Mouse (Mus musculus): ENCODE data around the gene Adgrv1. TPM values are rescaled to one million over a fixed set of nuclear protein-coding genes. Genes with fewer than 3 reads are reported as not detected.

Gene Adgrv1
- polyA plus RNA-seq (2014; fragmentation: Nextera tagmentation; extraction: Ambion mirVana): 4.0 and 4.6 TPM in 2 replicates

- Histone ChIP-seq H3K9ac (ENCODE audit: low read depth, low read length) (no peak within 1 kb of the TSS), H3K9me3 (ENCODE audit: control insufficient read depth, low read length) (no peaks in the 10 kb centered on the region), H3K27ac (ENCODE audit: low read depth, low read length) (no peak within 1 kb of the TSS), H3K4me2 (replicated peaks; ENCODE audit: low read depth, low read length) (peak within 1 kb of the TSS; percentile 74), H3K4me3 (ENCODE audit: low read length) (peak within 1 kb of the TSS; percentile 48), H3K27me3 (ENCODE audit: control insufficient read depth, insufficient read depth, low read length) (peaks cover 6% of the 10 kb centered on the region; the same call in 1 of the 2 replicates), H3K36me3 (ENCODE audit: control insufficient read depth, insufficient read depth, low read length) (no peaks in the 10 kb centered on the region), H3K4me1 (ENCODE audit: control insufficient read depth, insufficient read depth, low read length) (no peaks in the 10 kb centered on the region)
- 2% methylated on average over 42 of the region's 42 CpGs for WGBS
- ATAC-seq (ENCODE audit: low FRiP score, low TSS enrichment): peak; percentile 100
Measured at GRCm38 (mm10) chr13:81632720-81633415, at the start of gene Adgrv1. Adgrv1 (minus strand) TSS chr13:81633154.

- Histone ChIP-seq H3K9ac (ENCODE audit: low read depth, low read length) (no peak overlapping the region), H3K36me3 (ENCODE audit: control insufficient read depth, insufficient read depth, low read length) (peaks cover 23% of the 10 kb centered on the region; the same call in 1 of the 2 replicates), H3K27me3 (ENCODE audit: control insufficient read depth, insufficient read depth, low read length) (no peaks in the 10 kb centered on the region), H3K9me3 (ENCODE audit: control insufficient read depth, low read length) (no peaks in the 10 kb centered on the region), H3K4me1 (ENCODE audit: control insufficient read depth, insufficient read depth, low read length) (no peaks in the 10 kb centered on the region), H3K27ac (ENCODE audit: low read depth, low read length) (no peak overlapping the region), H3K4me2 (replicated peaks; ENCODE audit: low read depth, low read length) (no peak overlapping the region), H3K4me3 (ENCODE audit: low read length) (no peak overlapping the region)
- WGBS: 86% methylated on average over 8 of the region's 8 CpGs
- no peak for ATAC-seq (ENCODE audit: low FRiP score, low TSS enrichment)
Measured at GRCm38 (mm10) chr13:81675333-81675732, 42.4 kb upstream of the Adgrv1 start.

GRCm38 (mm10) chr13:81667713-81668112 is 34.8 kb upstream of the Adgrv1 start:
- Histone ChIP-seq H3K36me3 (ENCODE audit: control insufficient read depth, insufficient read depth, low read length) (peaks cover 49% of the 10 kb centered on the region), H3K4me2 (replicated peaks; ENCODE audit: low read depth, low read length) (no peak overlapping the region), H3K27me3 (ENCODE audit: control insufficient read depth, insufficient read depth, low read length) (no peaks in the 10 kb centered on the region), H3K9ac (ENCODE audit: low read depth, low read length) (no peak overlapping the region), H3K27ac (ENCODE audit: low read depth, low read length) (no peak overlapping the region), H3K4me3 (ENCODE audit: low read length) (no peak overlapping the region), H3K4me1 (ENCODE audit: control insufficient read depth, insufficient read depth, low read length) (no peaks in the 10 kb centered on the region), H3K9me3 (ENCODE audit: control insufficient read depth, low read length) (no peaks in the 10 kb centered on the region)
- 91% methylated on average over 5 of the region's 5 CpGs for WGBS
- no peak for ATAC-seq (ENCODE audit: low FRiP score, low TSS enrichment)

DNA sequence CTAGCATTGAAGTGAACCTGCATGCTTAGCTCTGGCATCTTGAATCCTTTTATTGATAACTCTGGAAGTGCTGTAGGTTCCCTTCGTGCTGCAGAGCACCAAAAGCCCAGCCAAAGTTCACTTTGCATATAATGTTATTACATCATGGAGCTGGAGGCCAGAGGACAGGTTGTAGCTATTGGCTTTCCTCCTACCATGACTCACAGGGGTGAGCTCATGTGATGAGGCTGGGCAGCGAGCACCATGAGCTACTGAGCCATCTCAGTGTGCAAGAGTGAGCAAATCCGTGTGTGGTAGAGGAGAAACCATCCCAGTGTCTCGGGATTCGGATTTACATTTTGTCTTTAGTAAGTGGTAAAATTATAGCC is 31.4 kb upstream of the Adgrv1 start:
- peaks cover 43% of the 10 kb centered on the region for H3K36me3 ChIP-seq (ENCODE audit: control insufficient read depth, insufficient read depth, low read length)
- H3K27me3 ChIP-seq (ENCODE audit: control insufficient read depth, insufficient read depth, low read length): no peaks in the 10 kb centered on the region
- no peaks in the 10 kb centered on the region for H3K9me3 ChIP-seq (ENCODE audit: control insufficient read depth, low read length)
- 89% methylated on average over 5 of the region's 5 CpGs for WGBS
- H3K4me3 ChIP-seq (ENCODE audit: low read length): no peak overlapping the region
- H3K4me1 ChIP-seq (ENCODE audit: control insufficient read depth, insufficient read depth, low read length): no peaks in the 10 kb centered on the region
- H3K9ac ChIP-seq (ENCODE audit: low read depth, low read length): no peak overlapping the region
- no peak overlapping the region for H3K4me2 ChIP-seq (replicated peaks; ENCODE audit: low read depth, low read length)
- ATAC-seq (ENCODE audit: low FRiP score, low TSS enrichment): no peak
- H3K27ac ChIP-seq (ENCODE audit: low read depth, low read length): no peak overlapping the region

DNA sequence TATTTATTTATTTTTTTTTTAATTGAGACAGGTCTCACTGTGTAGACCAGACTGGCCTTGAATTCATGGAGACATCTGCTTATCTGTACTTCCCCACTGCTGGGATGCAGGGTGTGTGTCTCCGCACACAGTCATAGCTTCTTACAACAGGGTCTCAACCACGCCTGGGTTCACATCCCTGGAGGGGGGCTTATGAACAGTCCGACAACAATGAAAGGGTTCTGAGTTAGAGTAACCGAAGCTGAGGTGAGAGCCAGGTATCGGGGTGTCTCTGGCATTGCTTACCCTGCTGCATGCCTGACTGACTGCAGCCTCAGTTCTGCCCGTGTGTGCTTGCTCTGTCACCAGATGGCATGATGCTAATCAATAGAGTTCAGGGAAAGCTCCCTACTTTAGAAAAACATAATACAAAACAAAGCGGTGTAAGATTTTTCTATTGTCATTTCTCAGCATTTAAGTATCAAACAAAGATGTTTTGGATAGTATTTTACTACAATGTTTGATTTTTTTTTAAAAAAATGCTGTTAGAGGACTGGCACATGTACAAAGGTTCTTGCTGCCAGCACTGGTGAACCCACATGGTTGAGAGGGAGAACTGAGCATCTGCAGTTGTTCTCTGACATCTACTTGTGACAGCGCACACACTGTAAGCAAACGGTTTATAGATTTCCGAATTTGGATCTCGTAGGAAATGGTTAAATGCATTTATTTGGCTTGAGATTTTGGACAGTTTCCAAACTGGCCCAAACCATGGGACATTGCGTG is 30.8 kb upstream of the Adgrv1 start:
- Histone ChIP-seq H3K4me2 (replicated peaks; ENCODE audit: low read depth, low read length) (no peak overlapping the region), H3K9me3 (ENCODE audit: control insufficient read depth, low read length) (no peaks in the 10 kb centered on the region), H3K36me3 (ENCODE audit: control insufficient read depth, insufficient read depth, low read length) (peaks cover 38% of the 10 kb centered on the region), H3K4me1 (ENCODE audit: control insufficient read depth, insufficient read depth, low read length) (peaks cover 3% of the 10 kb centered on the region), H3K27me3 (ENCODE audit: control insufficient read depth, insufficient read depth, low read length) (no peaks in the 10 kb centered on the region), H3K4me3 (ENCODE audit: low read length) (no peak overlapping the region), H3K9ac (ENCODE audit: low read depth, low read length) (no peak overlapping the region), H3K27ac (ENCODE audit: low read depth, low read length) (no peak overlapping the region)
- WGBS: 88% methylated on average over 12 of the region's 12 CpGs
- no peak for ATAC-seq (ENCODE audit: low FRiP score, low TSS enrichment)

GRCm38 (mm10) chr13:81658053-81658752 is 25.2 kb upstream of the Adgrv1 start:
- WGBS: 11% methylated on average over 21 of the region's 21 CpGs
- no peaks in the 10 kb centered on the region for H3K27me3 ChIP-seq (ENCODE audit: control insufficient read depth, insufficient read depth, low read length)

GRCm38 (mm10) chr13:81657351-81658052 is 24.5 kb upstream of the Adgrv1 start, which contains the start of gene Lysmd3:
Lysmd3 (plus strand) TSS chr13:81657663.
- H3K36me3 ChIP-seq (ENCODE audit: control insufficient read depth, insufficient read depth, low read length): no peaks in the 10 kb centered on the region
- H3K9me3 ChIP-seq (ENCODE audit: control insufficient read depth, low read length): no peaks in the 10 kb centered on the region
- peaks cover 10% of the 10 kb centered on the region for H3K4me1 ChIP-seq (ENCODE audit: control insufficient read depth, insufficient read depth, low read length)
- peak; percentile 100 for ATAC-seq (ENCODE audit: low FRiP score, low TSS enrichment)
- H3K4me3 ChIP-seq (ENCODE audit: low read length): peak within 1 kb of the TSS; percentile 48
- WGBS: under 1% methylated on average over 70 of the region's 73 CpGs
- H3K9ac ChIP-seq (ENCODE audit: low read depth, low read length): peak within 1 kb of the TSS; percentile 58
- H3K27ac ChIP-seq (ENCODE audit: low read depth, low read length): peak within 1 kb of the TSS; percentile 80
- H3K4me2 ChIP-seq (replicated peaks; ENCODE audit: low read depth, low read length): peak within 1 kb of the TSS; percentile 62
- H3K27me3 ChIP-seq (ENCODE audit: control insufficient read depth, insufficient read depth, low read length): no peaks in the 10 kb centered on the region

More at GRCm38 (mm10) chr13:81658053-81658752, 25.2 kb upstream of the Adgrv1 start:
- Histone ChIP-seq H3K27ac (ENCODE audit: low read depth, low read length) (peak overlapping the region; percentile 25; the same call in 1 of the 2 replicates), H3K36me3 (ENCODE audit: control insufficient read depth, insufficient read depth, low read length) (no peaks in the 10 kb centered on the region), H3K9me3 (ENCODE audit: control insufficient read depth, low read length) (no peaks in the 10 kb centered on the region), H3K4me1 (ENCODE audit: control insufficient read depth, insufficient read depth, low read length) (peaks cover 10% of the 10 kb centered on the region), H3K4me2 (replicated peaks; ENCODE audit: low read depth, low read length) (peak overlapping the region; percentile 62), H3K4me3 (ENCODE audit: low read length) (peak overlapping the region; percentile 48), H3K9ac (ENCODE audit: low read depth, low read length) (peak overlapping the region; percentile 58)
- ATAC-seq (ENCODE audit: low FRiP score, low TSS enrichment): 0 out of 2 replicates have a peak, but pooled peaks have one; percentile 0

DNA sequence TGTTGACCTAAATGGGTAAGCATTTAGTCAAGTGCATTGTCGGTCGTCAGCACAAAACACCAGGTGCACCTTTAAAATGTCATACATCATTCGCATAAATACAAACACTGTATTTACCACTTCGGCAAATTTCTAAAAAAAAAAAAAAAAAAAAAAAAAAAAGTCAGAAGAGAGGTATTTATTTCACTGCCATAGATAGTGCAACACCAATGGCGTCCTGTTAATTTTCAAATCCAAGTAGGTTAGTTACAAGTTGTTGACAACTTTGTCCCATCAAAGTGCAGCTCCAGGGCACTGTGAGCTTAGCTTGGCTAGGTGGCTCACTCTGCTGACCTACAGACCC is 24.0 kb upstream of the Adgrv1 start:
- peak overlapping the region; percentile 58; the same call in 1 of the 2 replicates for H3K9ac ChIP-seq (ENCODE audit: low read depth, low read length)
- 23% methylated on average over 5 of the region's 5 CpGs for WGBS
- H3K4me3 ChIP-seq (ENCODE audit: low read length): peak overlapping the region; percentile 48
- no peak for ATAC-seq (ENCODE audit: low FRiP score, low TSS enrichment)
- no peaks in the 10 kb centered on the region for H3K9me3 ChIP-seq (ENCODE audit: control insufficient read depth, low read length)
- H3K27me3 ChIP-seq (ENCODE audit: control insufficient read depth, insufficient read depth, low read length): no peaks in the 10 kb centered on the region
- peak overlapping the region; percentile 62 for H3K4me2 ChIP-seq (replicated peaks; ENCODE audit: low read depth, low read length)
- peaks cover 10% of the 10 kb centered on the region for H3K4me1 ChIP-seq (ENCODE audit: control insufficient read depth, insufficient read depth, low read length)
- H3K36me3 ChIP-seq (ENCODE audit: control insufficient read depth, insufficient read depth, low read length): no peaks in the 10 kb centered on the region
- H3K27ac ChIP-seq (ENCODE audit: low read depth, low read length): peak overlapping the region; percentile 80
